Mouse (Mus musculus) liver, embryonic 14.5 days (tissue): ENCODE measurements around the gene Comtd1.

Experiments
- CTCF ChIP-seq: IDR thresholded peaks from 2 replicates; pipeline ENCODE4 v1.5.1; 2016; ENCODE audit warnings: antibody characterized with exemption, low read depth, control low read depth
- EP300 ChIP-seq: IDR thresholded peaks from 2 replicates; pipeline ENCODE4 v1.6.1; 2016; ENCODE audit warnings: antibody characterized with exemption, low read depth

- TF ChIP-seq CTCF (no peak), EP300 (no peak)
Measured at GRCm38 (mm10) chr14:21891581-21892340, 43.0 kb upstream of the Comtd1 start.
